Comparison of ENCODE assay signal across 8 mouse cellular contexts in the genomic region with DNA sequence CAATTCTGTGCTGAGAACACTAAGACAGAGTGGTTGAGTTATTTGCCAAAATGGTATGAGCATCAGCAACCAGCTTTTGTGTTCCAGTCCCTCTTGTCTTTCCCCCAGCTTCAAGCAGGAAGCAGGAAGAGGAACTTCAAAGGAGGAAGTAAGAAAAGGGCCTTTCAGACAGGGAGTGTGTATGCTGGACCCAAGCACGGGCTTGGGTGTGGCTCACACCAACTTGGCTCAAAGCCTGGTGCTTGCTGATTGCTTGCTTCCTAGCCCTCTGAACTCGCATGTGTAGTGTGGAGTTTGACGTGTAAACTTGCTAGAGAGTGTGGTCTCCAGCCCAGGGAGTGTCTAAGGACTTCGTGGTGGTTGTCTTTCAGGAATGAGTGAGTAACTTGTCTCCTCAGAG.
DNase-seq lines count a peak whose midpoint lies in the region; ATAC-seq and TF ChIP-seq lines count a peak whose summit lies in the region.

No protein-coding gene starts in this region.

- peak; percentile 84 for ATAC-seq in heart, embryonic 12.5 days (ENCODE audit: insufficient number of reproducible peaks, low FRiP score)
- ATAC-seq in monocyte, adult 5-6 weeks (replicated peaks; ENCODE audit: insufficient number of reproducible peaks, low FRiP score, low TSS enrichment, poor library complexity, severe bottlenecking) = peak; percentile 86
- no peak for ATAC-seq in hindbrain, postnatal 0 days
- ATAC-seq in hindbrain, embryonic 16.5 days = no peak

- peak overlapping the region; percentile 4; the same call in 1 of the 2 replicates for H3K4me2 ChIP-seq in heart, embryonic 12.5 days
- H3K4me2 ChIP-seq in hindbrain, postnatal 0 days (ENCODE audit: low read depth, low read length) = no peak overlapping the region
- no peak overlapping the region for H3K4me2 ChIP-seq in hindbrain, embryonic 16.5 days (ENCODE audit: low read length)

- H3K36me3 ChIP-seq in heart, embryonic 12.5 days = no peaks in the 10 kb centered on the region
- no peaks in the 10 kb centered on the region for H3K36me3 ChIP-seq in limb, embryonic 10.5 days
- H3K36me3 ChIP-seq in hindbrain, postnatal 0 days (ENCODE audit: insufficient read depth, low read length) = no peaks in the 10 kb centered on the region
- H3K36me3 ChIP-seq in hindbrain, embryonic 16.5 days (ENCODE audit: control insufficient read depth, insufficient read depth, low read length) = no peaks in the 10 kb centered on the region

- no peaks in the 10 kb centered on the region for H3K9me3 ChIP-seq in heart, embryonic 12.5 days (replicated peaks)
- no peaks in the 10 kb centered on the region for H3K9me3 ChIP-seq in limb, embryonic 10.5 days (replicated peaks)
- H3K9me3 ChIP-seq in hindbrain, postnatal 0 days (ENCODE audit: low read length) = no peaks in the 10 kb centered on the region
- no peaks in the 10 kb centered on the region for H3K9me3 ChIP-seq in hindbrain, embryonic 16.5 days (ENCODE audit: control insufficient read depth, low read length)

- H3K27ac ChIP-seq in heart, embryonic 12.5 days (ENCODE audit: poor library complexity, severe bottlenecking) = no peak overlapping the region; the same call in 1 of the 2 replicates
- 0 out of 2 replicates have a peak overlapping the region, but pooled peaks have one; percentile 7 for H3K27ac ChIP-seq in limb, embryonic 10.5 days
- no peak overlapping the region for H3K27ac ChIP-seq in hindbrain, postnatal 0 days
- H3K27ac ChIP-seq in hindbrain, embryonic 16.5 days (ENCODE audit: low read depth, low read length) = no peak overlapping the region

- no peak overlapping the region for H3K4me3 ChIP-seq in heart, embryonic 12.5 days
- H3K4me3 ChIP-seq in limb, embryonic 10.5 days = no peak overlapping the region
- H3K4me3 ChIP-seq in hindbrain, postnatal 0 days (ENCODE audit: low read length) = no peak overlapping the region
- H3K4me3 ChIP-seq in hindbrain, embryonic 16.5 days (ENCODE audit: low read length) = no peak overlapping the region

- DNase-seq in urinary bladder, postnatal 14 days (ENCODE audit: low spot score) = peak; percentile 59
- DNase-seq in urinary bladder, postnatal 10 days (ENCODE audit: low spot score) = no peak
- no peak for DNase-seq in limb, embryonic 10.5 days (ENCODE audit: low spot score)
- DNase-seq in cerebellum, postnatal 4 days (ENCODE audit: low spot score in 2 of 2) = no peak
- no peak for DNase-seq in hindbrain, postnatal 0 days (ENCODE audit: low spot score)

- WGBS in heart, embryonic 12.5 days = 26% methylated on average over 4 of the region's 4 CpGs
- WGBS in limb, embryonic 10.5 days = 73% methylated on average over 4 of the region's 4 CpGs
- 53% methylated on average over 4 of the region's 4 CpGs for WGBS in hindbrain, postnatal 0 days
- WGBS in hindbrain, embryonic 16.5 days = 59% methylated on average over 4 of the region's 4 CpGs

- TF ChIP-seq CTCF in hindbrain, postnatal 0 days (IDR thresholded peaks at IDR 0.05; ENCODE audit: low read depth) = no peak

- no peaks in the 10 kb centered on the region for H3K27me3 ChIP-seq in heart, embryonic 12.5 days (replicated peaks)
- H3K27me3 ChIP-seq in limb, embryonic 10.5 days (ENCODE audit: low read depth, poor library complexity, severe bottlenecking) = no peaks in the 10 kb centered on the region
- no peaks in the 10 kb centered on the region for H3K27me3 ChIP-seq in hindbrain, postnatal 0 days (ENCODE audit: insufficient read depth, low read length)
- no peaks in the 10 kb centered on the region for H3K27me3 ChIP-seq in hindbrain, embryonic 16.5 days (replicated peaks; ENCODE audit: control insufficient read depth, insufficient read depth, low read length)

- H3K9ac ChIP-seq in heart, embryonic 12.5 days = no peak overlapping the region
- H3K9ac ChIP-seq in hindbrain, postnatal 0 days (replicated peaks; ENCODE audit: low read length) = no peak overlapping the region
- H3K9ac ChIP-seq in hindbrain, embryonic 16.5 days (ENCODE audit: low read depth, low read length) = no peak overlapping the region

- H3K4me1 ChIP-seq in heart, embryonic 12.5 days (replicated peaks) = peaks cover 32% of the 10 kb centered on the region
- peaks cover 16% of the 10 kb centered on the region for H3K4me1 ChIP-seq in limb, embryonic 10.5 days
- H3K4me1 ChIP-seq in hindbrain, postnatal 0 days (ENCODE audit: insufficient read depth, low read length) = no peaks in the 10 kb centered on the region
- H3K4me1 ChIP-seq in hindbrain, embryonic 16.5 days (ENCODE audit: control insufficient read depth, insufficient read depth, low read depth, low read length) = no peaks in the 10 kb centered on the region

Comparison
In these comparisons a context has a peak if more than half of its experiments do, and no peak if none do; other contexts are left out.
1. ATAC-seq: peak in heart, embryonic 12.5 days (single experiment) and monocyte, adult 5-6 weeks (single experiment); none in hindbrain, postnatal 0 days (single experiment) and hindbrain, embryonic 16.5 days (single experiment).